Mouse (Mus musculus) embryonic facial prominence, embryonic 14.5 days (tissue): ENCODE measurements around the gene Gm21900. TPM values are rescaled to one million over a fixed set of nuclear protein-coding genes. Genes with fewer than 3 reads are reported as not detected.
"Not testable (repeated sequence)": the region's sequence is repeated elsewhere in the genome, so short reads cannot be mapped to it uniquely, and the experiment has no call there.

Source experiments
- ATAC-seq: fragments of 200-750 bp; cut with Nextera tagmentation; 2 replicates; pipeline ENCODE4 v1.8.0; 2017; ENCODE audit warnings: low read depth, moderate number of reproducible peaks, moderate TSS enrichment
- DNase-seq: peaks from one replicate; pipeline ENCODE4 v3.0.0-alpha.2; 2015; ENCODE audit warnings: low spot score
- H3K27ac ChIP-seq: fragments of 300-500 bp; sonication (generic); replicated peaks from 2 replicates; pipeline ENCODE4 v1.5.1; 2014; ENCODE audit warnings: low read depth, mild to moderate bottlenecking, low read length, moderate library complexity
- H3K27me3 ChIP-seq: fragments of 300-500 bp; sonication (generic); replicated peaks from 2 replicates; pipeline ENCODE4 v1.6.1; 2014; ENCODE audit warnings: low read length; ENCODE audit not compliant: control insufficient read depth, insufficient read depth
- H3K36me3 ChIP-seq: fragments of 300-500 bp; sonication (generic); 2 replicates; pipeline ENCODE4 v1.6.1; 2014; ENCODE audit warnings: low read length, mixed read lengths; ENCODE audit not compliant: control insufficient read depth, insufficient read depth
- H3K4me1 ChIP-seq: fragments of 300-500 bp; sonication (generic); 2 replicates; pipeline ENCODE4 v1.6.1; 2014; ENCODE audit warnings: antibody characterized with exemption, low read length; ENCODE audit not compliant: control insufficient read depth, insufficient read depth
- H3K4me2 ChIP-seq: fragments of 300-500 bp; sonication (generic); 2 replicates; pipeline ENCODE4 v1.6.1; 2014; ENCODE audit warnings: low read depth, mild to moderate bottlenecking, low read length, moderate library complexity, mixed read lengths
- H3K4me3 ChIP-seq: fragments of 300-500 bp; sonication (generic); 2 replicates; pipeline ENCODE4 v1.5.1; 2014; ENCODE audit warnings: low read depth, mild to moderate bottlenecking, low read length
- H3K9ac ChIP-seq: fragments of 300-500 bp; sonication (generic); 2 replicates; pipeline ENCODE4 v1.6.1; 2014; ENCODE audit warnings: low read depth, mild to moderate bottlenecking, low read length, moderate library complexity, mixed read lengths
- H3K9me3 ChIP-seq: fragments of 300-500 bp; sonication (generic); 2 replicates; pipeline ENCODE4 v1.6.1; 2016; ENCODE audit warnings: low read length; ENCODE audit not compliant: control insufficient read depth
- WGBS: fragments of 180-500 bp; shearing (Covaris S2); extraction: QIAGEN DNeasy Blood & Tissue Kit; methylation state at CpG from one replicate; pipeline ENCODE4 v1.1.7; 2014; 5-methylcytosine and 5-hydroxymethylcytosine counted together
- polyA plus RNA-seq: library from polyadenylated mRNA; unstranded; fragments of >200 nt; fragmentation: Nextera tagmentation; extraction: Ambion mirVana; gene quantifications from 2 replicates; pipeline ENCODE4 v1.2.1, GENCODE M21; 2014

Gene Gm21900
- not detected in 2 replicates for polyA plus RNA-seq

GRCm38 (mm10) chrY:10616061-10616460 lies at the start of gene Gm21900:
Gm21900 (plus strand) TSS chrY:10616361.
- WGBS: 90% methylated on average over 2 of the region's 4 CpGs
- H3K9ac ChIP-seq: not testable (repeated sequence)

GRCm38 (mm10) chrY:10643516-10643915 lies 27.4 kb downstream of the Gm21900 start:
- not testable (repeated sequence) for H3K27ac ChIP-seq, H3K4me3 ChIP-seq, H3K9me3 ChIP-seq, H3K27me3 ChIP-seq, H3K4me2 ChIP-seq, H3K36me3 ChIP-seq, H3K4me1 ChIP-seq, H3K9ac ChIP-seq, ATAC-seq, DNase-seq
- no CpG with 5 or more reads among the region's 25 CpGs for WGBS

More at GRCm38 (mm10) chrY:10616061-10616460, at the start of gene Gm21900:
- H3K27ac ChIP-seq, H3K4me3 ChIP-seq, H3K36me3 ChIP-seq, ATAC-seq, H3K4me2 ChIP-seq, H3K9me3 ChIP-seq, H3K27me3 ChIP-seq, DNase-seq, H3K4me1 ChIP-seq: not testable (repeated sequence)

Other genes starting within 250 kb of the Gm21900 start
- not detected in 2 replicates for gene Gm28510, start 203.6 kb upstream of the Gm21900 start, polyA plus RNA-seq
- not detected in 2 replicates for gene Gm20737, start 80.3 kb upstream of the Gm21900 start, polyA plus RNA-seq
- not detected in 2 replicates for gene Gm21775, start 62.9 kb upstream of the Gm21900 start, polyA plus RNA-seq
- not detected in 2 replicates for gene Gm20777, start 136.1 kb downstream of the Gm21900 start, polyA plus RNA-seq